Mouse (Mus musculus): Measurements from ENCODE around the gene Mlc1.

DNA sequence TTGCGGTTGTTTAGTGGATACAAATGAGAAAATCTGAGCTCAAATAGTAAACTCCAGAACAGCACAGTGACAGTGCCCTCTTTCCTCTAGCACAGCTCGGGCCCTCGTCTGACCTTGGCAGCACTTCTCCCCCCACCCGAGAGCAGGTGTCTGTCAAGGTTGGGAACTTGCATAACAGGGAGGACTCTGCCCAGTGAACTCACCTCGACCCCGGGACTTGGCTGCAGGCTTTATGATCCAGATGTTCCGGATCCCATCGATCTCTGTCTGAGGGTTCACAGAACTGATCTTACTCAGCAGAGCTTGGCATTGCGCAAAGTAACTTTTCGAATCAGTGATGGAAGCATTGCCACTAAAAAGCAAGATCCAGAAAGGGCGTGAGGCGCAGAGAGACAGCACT lies 59.5 kb downstream of the Mlc1 start:
- TF ChIP-seq CTCF (conservative IDR thresholded peaks at IDR 0.05; ENCODE audit: insufficient read depth, insufficient read length, low read depth, low read length): no peak
- TF ChIP-seq POLR2A (IDR thresholded peaks at IDR 0.05; ENCODE audit: low read depth, low read length): no peak
